Comparison of ENCODE assay signal across 8 mouse cellular contexts in genomic region chr11:102061236-102061940, GRCm38 (mm10). TPM values are rescaled to one million over a fixed set of nuclear protein-coding genes. Genes with fewer than 3 reads are reported as not detected.
DNase-seq lines count a peak whose midpoint lies in the region; ATAC-seq and TF ChIP-seq lines count a peak whose summit lies in the region.

No protein-coding gene starts in this region.

- H3K4me3 ChIP-seq in hindbrain, embryonic 12.5 days = peak overlapping the region; percentile 36
- no peak overlapping the region for H3K4me3 ChIP-seq in lung, postnatal 0 days (ENCODE audit: low read depth, low read length)

- H3K27me3 ChIP-seq in hindbrain, embryonic 12.5 days = peaks cover 13% of the 10 kb centered on the region
- H3K27me3 ChIP-seq in lung, postnatal 0 days (replicated peaks; ENCODE audit: insufficient read depth, low read length) = no peaks in the 10 kb centered on the region

- ATAC-seq in hindbrain, embryonic 12.5 days (ENCODE audit: low FRiP score) = peak; percentile 65
- peak; percentile 73 for ATAC-seq in lung, postnatal 0 days

- no peak for TF ChIP-seq EP300 in lung, postnatal 0 days (IDR thresholded peaks at IDR 0.05)

- 4% methylated on average over 22 of the region's 23 CpGs for WGBS in hindbrain, embryonic 12.5 days
- 8% methylated on average over 23 of the region's 23 CpGs for WGBS in lung, postnatal 0 days

- H3K4me1 ChIP-seq in hindbrain, embryonic 12.5 days = peaks cover 6% of the 10 kb centered on the region
- no peaks in the 10 kb centered on the region for H3K4me1 ChIP-seq in lung, postnatal 0 days (ENCODE audit: insufficient read depth, low read depth, low read length)

- H3K4me2 ChIP-seq in hindbrain, embryonic 12.5 days (replicated peaks) = peak overlapping the region; percentile 77
- peak overlapping the region; percentile 53 for H3K4me2 ChIP-seq in lung, postnatal 0 days (replicated peaks; ENCODE audit: low read depth, low read length)

- no peaks in the 10 kb centered on the region for H3K9me3 ChIP-seq in hindbrain, embryonic 12.5 days (replicated peaks)
- no peaks in the 10 kb centered on the region for H3K9me3 ChIP-seq in lung, postnatal 0 days (ENCODE audit: low read length)

- peak; percentile 97 for TF ChIP-seq CTCF in lung, postnatal 0 days (IDR thresholded peaks at IDR 0.05)

- H3K36me3 ChIP-seq in hindbrain, embryonic 12.5 days = peaks cover 28% of the 10 kb centered on the region
- H3K36me3 ChIP-seq in lung, postnatal 0 days (ENCODE audit: insufficient read depth, low read length) = no peaks in the 10 kb centered on the region

- DNase-seq in MEL-GATA-1-ER (ENCODE audit: extremely low read depth, low read depth) = peak; percentile 47
- DNase-seq in cerebellum, adult 9-11 months = peak; percentile 83
- DNase-seq in frontal cortex, postnatal 10 days (ENCODE audit: low spot score in 2 of 2) = peak; percentile 60 to 78
- DNase-seq in layer of hippocampus, postnatal 10 days (ENCODE audit: low spot score in 2 of 2) = peak; percentile 88 to 90
- DNase-seq in lung, postnatal 0 days (ENCODE audit: low spot score) = peak; percentile 79
- DNase-seq in ovary, postnatal 14 days (ENCODE audit: low spot score) = peak; percentile 73
- DNase-seq in thymus, postnatal 10 days (ENCODE audit: low spot score in 2 of 2) = peak; percentile 32 to 57

- H3K9ac ChIP-seq in hindbrain, embryonic 12.5 days = peak overlapping the region; percentile 62
- H3K9ac ChIP-seq in lung, postnatal 0 days (replicated peaks; ENCODE audit: low read depth) = no peak overlapping the region

- H3K27ac ChIP-seq in hindbrain, embryonic 12.5 days = no peak overlapping the region
- H3K27ac ChIP-seq in lung, postnatal 0 days (ENCODE audit: low read length) = no peak overlapping the region

RNA-seq across cellular contexts. Expression of gene Cd300lg, which starts 20.1 kb away (rescaled TPM):
- 0.12 and 0.43 TPM in 2 replicates for polyA plus RNA-seq in hindbrain, embryonic 12.5 days (2016; fragmentation: Nextera tagmentation; extraction: Ambion mirVana)
- total RNA-seq in layer of hippocampus, postnatal 10 days (2021) = under 1 TPM in 1 of 2 experiments, not detected in 1; 0.14 TPM
- 2.1 and 2.4 TPM in 2 replicates for polyA plus RNA-seq in lung, postnatal 0 days (2015; fragmentation: Nextera tagmentation; extraction: Ambion mirVana)

RNA-seq across cellular contexts. Expression of gene Mpp2, which starts 26.9 kb away (rescaled TPM):
- polyA plus RNA-seq in hindbrain, embryonic 12.5 days (2016; fragmentation: Nextera tagmentation; extraction: Ambion mirVana) = 22.0 and 24.1 TPM in 2 replicates
- total RNA-seq in layer of hippocampus, postnatal 10 days (2021) = 100 to 1,000 TPM; 103 to 110 TPM
- 3.9 TPM in 2 replicates for polyA plus RNA-seq in lung, postnatal 0 days (2015; fragmentation: Nextera tagmentation; extraction: Ambion mirVana)

RNA-seq across cellular contexts. Expression of gene Mpp3, which starts 33.1 kb away (rescaled TPM):
- 35.6 and 36.2 TPM in 2 replicates for polyA plus RNA-seq in hindbrain, embryonic 12.5 days (2016; fragmentation: Nextera tagmentation; extraction: Ambion mirVana)
- 10 to 100 TPM; 70.1 to 79.5 TPM for total RNA-seq in layer of hippocampus, postnatal 10 days (2021)
- 0.84 and 2.2 TPM in 2 replicates for polyA plus RNA-seq in lung, postnatal 0 days (2015; fragmentation: Nextera tagmentation; extraction: Ambion mirVana)

RNA-seq across cellular contexts. Expression of gene Ppy, which starts 39.7 kb away (rescaled TPM):
- not detected in 2 replicates for polyA plus RNA-seq in hindbrain, embryonic 12.5 days (2016; fragmentation: Nextera tagmentation; extraction: Ambion mirVana)
- not detected for total RNA-seq in layer of hippocampus, postnatal 10 days (2021)
- polyA plus RNA-seq in lung, postnatal 0 days (2015; fragmentation: Nextera tagmentation; extraction: Ambion mirVana) = 2.6 and 4.2 TPM in 2 replicates

RNA-seq across cellular contexts. Expression of gene Pyy, which starts 46.2 kb away (rescaled TPM):
- 3.3 and 5.5 TPM in 2 replicates for polyA plus RNA-seq in hindbrain, embryonic 12.5 days (2016; fragmentation: Nextera tagmentation; extraction: Ambion mirVana)
- not detected for total RNA-seq in layer of hippocampus, postnatal 10 days (2021)
- not detected in 2 replicates for polyA plus RNA-seq in lung, postnatal 0 days (2015; fragmentation: Nextera tagmentation; extraction: Ambion mirVana)

Comparison
In these comparisons a context has a peak if more than half of its experiments do, and no peak if none do; other contexts are left out.
1. RNA of gene Mpp3, which starts 33.1 kb away (polyA plus RNA-seq): 35.6 to 36.2 TPM in hindbrain, embryonic 12.5 days; 0.84 to 2.2 TPM in lung, postnatal 0 days; every median in the first group is over 10 times any median in the second.
2. Peak in every context shown above with its lines, with median percentiles within 50 percentile points of each other: DNase-seq.